Mouse (Mus musculus) heart, postnatal 10 days (tissue): Measurements from ENCODE around the gene Lrp8. TPM values are rescaled to one million over a fixed set of nuclear protein-coding genes. Genes with fewer than 3 reads are reported as not detected.
A peak's percentile ranks its signal among the peaks of the same experiment; 100 is the strongest.

Source experiments
- DNase-seq, 2 experiments: peaks; one replicate each; pipeline ENCODE4 v3.0.0; 2021
- intact Hi-C: fragments of 180-260 bp; cut with DNase I; formaldehyde crosslinking; loops from one replicate; pipeline ENCODE4 v1.15.1; 2025
- total RNA-seq, 2 experiments: library from RNA; stranded (reverse); gene quantifications; 2 replicates each; pipeline ENCODE4 v1.2.3; 2021

The Lrp8 gene
- total RNA-seq, 2 experiments from 2014 or later, result 0.67 to 1.1 TPM

- intact Hi-C loops, result no loop called here
- no peak for DNase-seq
Measured at GRCm38 (mm10) chr4:107805491-107805890, 3.4 kb downstream of the Lrp8 start.

- no peak for DNase-seq
- intact Hi-C loops, result no loop called here
Measured at GRCm38 (mm10) chr4:107807796-107808195, 5.7 kb downstream of the Lrp8 start.

GRCm38 (mm10) chr4:107808655-107809054 is 6.6 kb downstream of the Lrp8 start:
- intact Hi-C loops, result no loop called here

GRCm38 (mm10) chr4:107811006-107811405 is 8.9 kb downstream of the Lrp8 start:
- intact Hi-C loops, result no loop called here
- DNase-seq, result no peak

More at GRCm38 (mm10) chr4:107808655-107809054, 6.6 kb downstream of the Lrp8 start:
- DNase-seq, result no peak

GRCm38 (mm10) chr4:107811716-107812330 is 9.8 kb downstream of the Lrp8 start:
- intact Hi-C loops, result no loop called here

GRCm38 (mm10) chr4:107812336-107812735 is 10.3 kb downstream of the Lrp8 start:
- intact Hi-C loops, result no loop called here
- DNase-seq, result no peak

More at GRCm38 (mm10) chr4:107811716-107812330, 9.8 kb downstream of the Lrp8 start:
- DNase-seq, result no peak

GRCm38 (mm10) chr4:107816459-107816858 is 14.4 kb downstream of the Lrp8 start:
- intact Hi-C loops, result no loop called here
- no peak for DNase-seq

- intact Hi-C loops, result no loop called here
- DNase-seq, result no peak
Measured at GRCm38 (mm10) chr4:107817463-107817862, 15.4 kb downstream of the Lrp8 start.

GRCm38 (mm10) chr4:107819990-107820719 is 18.1 kb downstream of the Lrp8 start:
- no peak for DNase-seq
- intact Hi-C loops, result no loop called here

- intact Hi-C loops, result no loop called here
- DNase-seq, result peak; percentile 63 to 64
Measured at GRCm38 (mm10) chr4:107820856-107821619, 19.0 kb downstream of the Lrp8 start.

GRCm38 (mm10) chr4:107822936-107823411 is 20.9 kb downstream of the Lrp8 start:
- intact Hi-C loops, result no loop called here
- no peak for DNase-seq

- intact Hi-C loops, result no loop called here
- no peak for DNase-seq
Measured at GRCm38 (mm10) chr4:107823511-107823910, 21.4 kb downstream of the Lrp8 start.

GRCm38 (mm10) chr4:107828727-107829218 is 26.7 kb downstream of the Lrp8 start:
- intact Hi-C loops, result no loop called here
- no peak for DNase-seq

GRCm38 (mm10) chr4:107829675-107830074 is 27.6 kb downstream of the Lrp8 start:
- no peak for DNase-seq
- intact Hi-C loops, result loop anchor here (5.0 kb wide), 1 partner anchor 573 kb away; no protein-coding TSS in a partner anchor

GRCm38 (mm10) chr4:107830189-107830588 is 28.1 kb downstream of the Lrp8 start:
- intact Hi-C loops, result loop anchor here (5.0 kb wide), 1 partner anchor 572 kb away; no protein-coding TSS in a partner anchor
- no peak for DNase-seq

- DNase-seq, result no peak
- intact Hi-C loops, result loop anchor here (5.0 kb wide), 1 partner anchor 571 kb away; no protein-coding TSS in a partner anchor
Measured at GRCm38 (mm10) chr4:107830821-107831221, 28.8 kb downstream of the Lrp8 start.

GRCm38 (mm10) chr4:107831678-107832077 is 29.6 kb downstream of the Lrp8 start:
- DNase-seq, result no peak
- intact Hi-C loops, result loop anchor here (5.0 kb wide), 1 partner anchor 571 kb away; no protein-coding TSS in a partner anchor

- no peak for DNase-seq
- intact Hi-C loops, result loop anchor here (5.0 kb wide), 1 partner anchor 569 kb away; no protein-coding TSS in a partner anchor
Measured at GRCm38 (mm10) chr4:107833525-107833924, 31.5 kb downstream of the Lrp8 start.

- no peak for DNase-seq
- intact Hi-C loops, result loop anchor here (5.0 kb wide), 1 partner anchor 568 kb away; no protein-coding TSS in a partner anchor
Measured at GRCm38 (mm10) chr4:107834643-107835314, 32.7 kb downstream of the Lrp8 start.

- intact Hi-C loops, result no loop called here
- no peak for DNase-seq
Measured at GRCm38 (mm10) chr4:107835508-107835909, 33.4 kb downstream of the Lrp8 start.
